Mouse (Mus musculus) c-Kit-positive CD71-positive TER-119-negative erythroid progenitor cells, embryonic 14.5 days (primary cell): ENCODE data around the gene Agfg1.
"Not testable (repeated sequence)": the region's sequence is repeated elsewhere in the genome, so short reads cannot be mapped to it uniquely, and the experiment has no call there.

ENCODE experiments used
- DNase-seq: peaks from one replicate; pipeline ENCODE4 v3.0.0-alpha.2; 2013; ENCODE audit warnings: low read depth

Gene Agfg1

GRCm38 (mm10) chr1:82913025-82913424, 73.7 kb downstream of the Agfg1 start, which contains the start of gene A030005L19Rik:
TSS of gene A030005L19Rik (plus strand) at chr1:82913325.
- DNase-seq = no peak

- DNase-seq = not testable (repeated sequence)
These were observed 74.2 kb downstream of the Agfg1 start for GRCm38 (mm10) chr1:82913434-82913833.

- DNase-seq = no peak
These were observed 85.4 kb downstream of the Agfg1 start, which contains the start of gene A030014E15Rik for GRCm38 (mm10) chr1:82924650-82925049. TSS of gene A030014E15Rik (plus strand) at chr1:82924917.

DNA sequence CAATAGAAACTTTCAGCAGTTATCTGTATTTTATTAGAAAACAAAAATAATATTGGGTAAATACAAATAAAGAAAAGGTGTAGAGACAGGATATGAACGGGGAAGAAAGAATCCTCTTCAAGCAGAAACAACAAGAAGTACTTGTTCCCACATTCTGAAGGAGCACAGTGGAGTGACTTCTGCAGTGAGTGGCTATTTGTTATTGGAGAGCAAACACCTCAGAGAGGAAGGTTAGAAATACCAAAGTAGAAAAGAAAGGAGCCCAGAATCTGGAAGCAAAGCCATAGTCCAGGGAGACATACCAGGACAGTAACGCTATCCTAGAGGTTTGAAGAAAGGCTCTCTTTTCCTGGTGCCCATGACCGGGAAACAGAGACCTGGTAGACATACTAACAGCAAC, 91.3 kb downstream of the Agfg1 start:
- not testable (repeated sequence) for DNase-seq

DNA sequence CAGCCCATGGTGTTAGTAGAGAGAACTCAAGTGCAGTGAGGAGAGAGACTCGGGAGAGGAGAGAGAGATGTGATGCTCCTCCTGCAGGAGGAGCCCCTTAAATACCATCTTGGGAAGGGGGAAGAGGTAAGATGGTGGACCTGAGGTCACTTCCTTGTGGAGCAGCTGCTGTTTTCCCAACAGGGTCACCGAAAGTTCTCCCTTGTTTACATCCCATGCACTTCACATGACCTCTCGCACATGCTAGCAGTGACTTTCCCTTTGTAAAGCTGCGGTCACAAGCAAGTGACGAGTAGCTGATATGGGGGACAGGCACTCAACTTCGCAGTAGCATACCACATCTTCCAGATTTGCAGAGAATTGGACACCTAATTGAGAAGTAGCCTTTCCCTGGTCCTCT, 92.0 kb downstream of the Agfg1 start, which contains the start of gene Gm6217:
TSS of gene Gm6217 (minus strand) at position 74 of the 400 bp plus-strand sequence.
- DNase-seq = not testable (repeated sequence)

DNA sequence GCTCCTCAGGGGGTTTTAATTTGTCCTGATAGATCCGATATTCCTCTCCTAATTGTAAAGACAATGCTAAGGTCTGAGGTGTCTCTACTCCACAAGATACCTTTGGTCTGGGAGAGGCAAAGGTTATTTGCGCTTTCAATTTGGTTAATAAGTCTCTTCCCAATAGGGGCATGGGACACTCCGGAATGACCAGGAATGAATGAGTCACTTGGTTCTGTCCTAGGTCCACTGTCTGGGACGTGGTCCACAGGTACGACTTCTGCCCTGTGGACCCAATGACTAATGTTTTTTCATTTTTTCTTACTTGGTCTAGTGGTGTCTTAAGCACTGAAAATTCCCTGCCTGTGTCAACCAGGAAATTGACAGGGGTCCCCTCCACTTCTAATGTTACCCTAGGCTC, 99.4 kb downstream of the Agfg1 start:
- DNase-seq = no peak

- not testable (repeated sequence) for DNase-seq
These were observed 103.2 kb downstream of the Agfg1 start for GRCm38 (mm10) chr1:82942505-82942904.

DNA sequence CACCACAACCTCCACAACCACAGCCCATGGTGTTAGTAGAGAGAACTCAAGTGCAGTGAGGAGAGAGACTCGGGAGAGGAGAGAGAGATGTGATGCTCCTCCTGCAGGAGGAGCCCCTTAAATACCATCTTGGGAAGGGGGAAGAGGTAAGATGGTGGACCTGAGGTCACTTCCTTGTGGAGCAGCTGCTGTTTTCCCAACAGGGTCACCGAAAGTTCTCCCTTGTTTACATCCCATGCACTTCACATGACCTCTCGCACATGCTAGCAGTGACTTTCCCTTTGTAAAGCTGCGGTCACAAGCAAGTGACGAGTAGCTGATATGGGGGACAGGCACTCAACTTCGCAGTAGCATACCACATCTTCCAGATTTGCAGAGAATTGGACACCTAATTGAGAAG, 104.0 kb downstream of the Agfg1 start, which contains the start of gene A030003K21Rik:
TSS of gene A030003K21Rik (minus strand) at position 94 of the 400 bp plus-strand sequence.
- not testable (repeated sequence) for DNase-seq

GRCm38 (mm10) chr1:82946029-82946428, 106.7 kb downstream of the Agfg1 start:
- not testable (repeated sequence) for DNase-seq

- DNase-seq = no peak
These were observed 109.3 kb downstream of the Agfg1 start for GRCm38 (mm10) chr1:82948601-82949000.
